Mouse (Mus musculus): ENCODE measurements around the gene Scamp4. TPM values are rescaled to one million over a fixed set of nuclear protein-coding genes. Genes with fewer than 3 reads are reported as not detected.
"Not testable (repeated sequence)": the region's sequence is repeated elsewhere in the genome, so short reads cannot be mapped to it uniquely, and the experiment has no call there.

Gene Scamp4
- polyA plus RNA-seq, 1 experiment: 98.2 TPM

DNA sequence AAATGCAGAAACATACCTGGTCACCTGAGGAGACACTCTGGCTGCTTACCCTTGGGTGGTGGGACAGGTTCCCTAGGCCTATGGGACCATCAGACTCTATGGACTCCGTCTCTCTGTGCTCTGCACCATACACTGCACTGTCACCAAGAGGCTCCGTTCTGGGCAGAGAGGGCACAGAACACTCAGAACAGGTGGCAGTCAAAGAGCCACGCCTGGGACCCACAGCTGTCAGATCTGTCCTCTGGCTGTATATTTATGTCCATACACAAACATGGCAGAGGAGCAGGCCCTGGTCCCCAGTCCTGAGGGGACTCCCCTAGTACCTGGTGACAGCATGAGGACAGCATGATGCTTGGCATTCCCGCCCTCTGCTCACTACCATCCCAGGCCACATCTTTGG, 23.1 kb downstream of the Scamp4 start:
- no peak for TF ChIP-seq CTCF (conservative IDR thresholded peaks at IDR 0.05; ENCODE audit: insufficient read depth, insufficient read length, low read depth, low read length)
- DNase-seq: no peak
- peaks cover 8% of the 10 kb centered on the region; the same call in 1 of the 2 replicates for H3K4me1 ChIP-seq (ENCODE audit: control insufficient read depth, insufficient read depth, low read length)

DNA sequence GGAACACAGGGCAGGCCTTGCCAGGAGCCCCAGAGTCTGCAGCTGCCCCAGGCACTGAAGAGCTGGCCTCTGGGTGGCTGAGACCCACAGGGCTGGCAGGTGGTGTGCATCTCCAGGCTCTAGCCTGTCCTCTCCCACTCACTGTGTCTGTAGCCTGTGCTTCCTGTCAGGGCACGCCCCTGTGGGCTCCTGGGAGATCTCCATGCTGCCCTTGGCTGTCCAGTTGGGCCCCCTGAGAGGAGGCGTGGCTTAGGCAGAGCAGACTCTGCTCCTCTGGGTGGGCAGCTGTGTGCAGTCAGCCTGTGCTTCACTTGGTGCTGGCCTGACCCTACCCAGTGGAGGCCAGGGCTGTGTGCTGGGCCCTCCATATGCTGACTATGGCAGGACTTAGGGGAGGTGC, 25.0 kb downstream of the Scamp4 start:
- Histone ChIP-seq H3K36me3 (ENCODE audit: control insufficient read depth, insufficient read depth, low read length) (no peaks in the 10 kb centered on the region), H3K27me3 (replicated peaks; ENCODE audit: control insufficient read depth, insufficient read depth, low read length) (no peaks in the 10 kb centered on the region), H3K27ac (ENCODE audit: insufficient read depth, low read depth, low read length) (no peak overlapping the region), H3K4me3 (ENCODE audit: insufficient read depth, low read depth, low read length) (no peak overlapping the region), H3K4me1 (ENCODE audit: control insufficient read depth, insufficient read depth, low read length) (peaks cover 8% of the 10 kb centered on the region; the same call in 1 of the 2 replicates)
- no peak for TF ChIP-seq CTCF (conservative IDR thresholded peaks at IDR 0.05; ENCODE audit: insufficient read depth, insufficient read length, low read depth, low read length)
- TF ChIP-seq POLR2A (IDR thresholded peaks at IDR 0.05; ENCODE audit: low read depth, low read length): no peak
- 28% methylated on average over 2 of the region's 2 CpGs for WGBS
- DNase-seq: peak; percentile 31

More for the DNA sequence above, 23.1 kb downstream of the Scamp4 start:
- H3K27me3 ChIP-seq (replicated peaks; ENCODE audit: control insufficient read depth, insufficient read depth, low read length): no peaks in the 10 kb centered on the region
- H3K4me3 ChIP-seq (ENCODE audit: insufficient read depth, low read depth, low read length): no peak overlapping the region
- no peak overlapping the region for H3K27ac ChIP-seq (ENCODE audit: insufficient read depth, low read depth, low read length)
- 82% methylated on average over 4 of the region's 4 CpGs for WGBS
- H3K36me3 ChIP-seq (ENCODE audit: control insufficient read depth, insufficient read depth, low read length): no peaks in the 10 kb centered on the region

DNA sequence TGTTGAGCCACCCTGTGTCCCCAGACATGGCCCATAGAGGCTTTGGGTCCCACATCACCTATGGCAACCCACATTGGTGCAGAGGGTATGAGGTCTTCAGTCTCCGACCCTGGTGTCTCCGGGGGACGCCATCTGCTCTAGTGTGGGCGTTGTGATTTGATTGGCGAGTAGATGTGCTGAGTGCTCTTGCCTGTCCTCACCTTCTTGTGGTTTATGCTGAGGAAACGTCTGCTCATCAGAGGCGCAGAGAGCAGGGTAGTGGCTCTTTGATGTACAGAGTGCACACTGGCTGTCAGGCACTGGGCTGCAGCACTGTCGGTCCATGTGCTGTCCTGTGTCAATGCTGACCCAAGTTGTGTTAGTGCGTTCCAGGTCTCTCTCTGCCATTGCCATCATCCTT, 26.3 kb downstream of the Scamp4 start:
- DNase-seq: no peak
- H3K4me1 ChIP-seq (ENCODE audit: control insufficient read depth, insufficient read depth, low read length): peaks cover 8% of the 10 kb centered on the region; the same call in 1 of the 2 replicates
- no peaks in the 10 kb centered on the region for H3K36me3 ChIP-seq (ENCODE audit: control insufficient read depth, insufficient read depth, low read length)
- TF ChIP-seq CTCF (conservative IDR thresholded peaks at IDR 0.05; ENCODE audit: insufficient read depth, insufficient read length, low read depth, low read length) (no peak), POLR2A (IDR thresholded peaks at IDR 0.05; ENCODE audit: low read depth, low read length) (no peak)
- 80% methylated on average over 9 of the region's 9 CpGs for WGBS
- H3K4me3 ChIP-seq (ENCODE audit: insufficient read depth, low read depth, low read length): no peak overlapping the region
- no peak overlapping the region for H3K27ac ChIP-seq (ENCODE audit: insufficient read depth, low read depth, low read length)
- no peaks in the 10 kb centered on the region for H3K27me3 ChIP-seq (replicated peaks; ENCODE audit: control insufficient read depth, insufficient read depth, low read length)

- no peak overlapping the region for H3K4me3 ChIP-seq (ENCODE audit: insufficient read depth, low read depth, low read length)
- H3K27ac ChIP-seq (ENCODE audit: insufficient read depth, low read depth, low read length): no peak overlapping the region
- no peaks in the 10 kb centered on the region for H3K4me1 ChIP-seq (ENCODE audit: control insufficient read depth, insufficient read depth, low read length)
- peaks cover 3% of the 10 kb centered on the region for H3K36me3 ChIP-seq (ENCODE audit: control insufficient read depth, insufficient read depth, low read length)
- H3K27me3 ChIP-seq (replicated peaks; ENCODE audit: control insufficient read depth, insufficient read depth, low read length): no peaks in the 10 kb centered on the region
- 34% methylated on average over 6 of the region's 6 CpGs for WGBS
- DNase-seq: peak; percentile 82
- TF ChIP-seq CTCF (conservative IDR thresholded peaks at IDR 0.05; ENCODE audit: insufficient read depth, insufficient read length, low read depth, low read length): no peak
- TF ChIP-seq POLR2A (IDR thresholded peaks at IDR 0.05; ENCODE audit: low read depth, low read length): no peak
These were observed 32.7 kb downstream of the Scamp4 start for GRCm38 (mm10) chr10:80635345-80635744.

GRCm38 (mm10) chr10:80646936-80647335, 44.3 kb downstream of the Scamp4 start:
- Histone ChIP-seq H3K27me3 (replicated peaks; ENCODE audit: control insufficient read depth, insufficient read depth, low read length) (no peaks in the 10 kb centered on the region), H3K27ac (ENCODE audit: insufficient read depth, low read depth, low read length) (no peak overlapping the region), H3K4me1 (ENCODE audit: control insufficient read depth, insufficient read depth, low read length) (no peaks in the 10 kb centered on the region), H3K36me3 (ENCODE audit: control insufficient read depth, insufficient read depth, low read length) (peaks cover 2% of the 10 kb centered on the region), H3K4me3 (ENCODE audit: insufficient read depth, low read depth, low read length) (no peak overlapping the region)
- TF ChIP-seq CTCF (conservative IDR thresholded peaks at IDR 0.05; ENCODE audit: insufficient read depth, insufficient read length, low read depth, low read length) (no peak), POLR2A (IDR thresholded peaks at IDR 0.05; ENCODE audit: low read depth, low read length) (no peak)
- 85% methylated on average over 10 of the region's 10 CpGs for WGBS
- no peak for DNase-seq

DNA sequence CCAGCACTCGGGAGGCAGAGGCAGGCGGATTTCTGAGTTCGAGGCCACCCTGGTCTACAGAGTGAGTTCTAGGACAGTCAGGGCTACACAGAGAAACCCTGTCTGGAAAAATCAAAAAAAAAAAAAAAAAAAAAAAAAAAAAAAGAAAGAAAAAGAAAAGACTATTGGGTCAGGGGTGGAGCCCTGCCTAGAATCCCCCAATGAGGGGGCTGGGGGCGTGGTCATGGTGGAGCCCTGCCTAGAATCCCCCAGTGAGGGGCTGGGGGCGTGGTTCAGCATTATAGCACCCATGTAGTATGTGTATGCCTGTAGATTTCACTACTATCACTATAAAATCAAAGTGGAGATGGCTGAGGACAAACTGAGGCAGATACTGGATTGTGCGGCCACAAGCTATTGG, 47.2 kb downstream of the Scamp4 start:
- H3K27me3 ChIP-seq (replicated peaks; ENCODE audit: control insufficient read depth, insufficient read depth, low read length); H3K27ac ChIP-seq (ENCODE audit: insufficient read depth, low read depth, low read length); H3K36me3 ChIP-seq (ENCODE audit: control insufficient read depth, insufficient read depth, low read length); DNase-seq; H3K4me3 ChIP-seq (ENCODE audit: insufficient read depth, low read depth, low read length); H3K4me1 ChIP-seq (ENCODE audit: control insufficient read depth, insufficient read depth, low read length): not testable (repeated sequence)
- 93% methylated on average over 6 of the region's 6 CpGs for WGBS

GRCm38 (mm10) chr10:80650392-80650791, 47.7 kb downstream of the Scamp4 start:
- H3K27me3 ChIP-seq (replicated peaks; ENCODE audit: control insufficient read depth, insufficient read depth, low read length): no peaks in the 10 kb centered on the region
- H3K27ac ChIP-seq (ENCODE audit: insufficient read depth, low read depth, low read length): no peak overlapping the region
- WGBS: 86% methylated on average over 10 of the region's 10 CpGs
- no peaks in the 10 kb centered on the region for H3K36me3 ChIP-seq (ENCODE audit: control insufficient read depth, insufficient read depth, low read length)
- H3K4me1 ChIP-seq (ENCODE audit: control insufficient read depth, insufficient read depth, low read length): peaks cover 14% of the 10 kb centered on the region
- no peak for DNase-seq
- H3K4me3 ChIP-seq (ENCODE audit: insufficient read depth, low read depth, low read length): no peak overlapping the region
- TF ChIP-seq POLR2A (IDR thresholded peaks at IDR 0.05; ENCODE audit: low read depth, low read length): no peak
- no peak for TF ChIP-seq CTCF (conservative IDR thresholded peaks at IDR 0.05; ENCODE audit: insufficient read depth, insufficient read length, low read depth, low read length)
